Mouse (Mus musculus): ENCODE results near the gene Gm20865. TPM values are rescaled to one million over a fixed set of nuclear protein-coding genes. Genes with fewer than 3 reads are reported as not detected.
"Not testable (repeated sequence)": the region's sequence is repeated elsewhere in the genome, so short reads cannot be mapped to it uniquely, and the experiment has no call there.

Gm20865 gene
- total RNA-seq (2014; fragmentation: Nextera tagmentation), result not detected in 2 replicates
- total RNA-seq (2017), result not detected in 2 replicates
- not detected in 2 replicates for polyA plus RNA-seq (2012)

DNA sequence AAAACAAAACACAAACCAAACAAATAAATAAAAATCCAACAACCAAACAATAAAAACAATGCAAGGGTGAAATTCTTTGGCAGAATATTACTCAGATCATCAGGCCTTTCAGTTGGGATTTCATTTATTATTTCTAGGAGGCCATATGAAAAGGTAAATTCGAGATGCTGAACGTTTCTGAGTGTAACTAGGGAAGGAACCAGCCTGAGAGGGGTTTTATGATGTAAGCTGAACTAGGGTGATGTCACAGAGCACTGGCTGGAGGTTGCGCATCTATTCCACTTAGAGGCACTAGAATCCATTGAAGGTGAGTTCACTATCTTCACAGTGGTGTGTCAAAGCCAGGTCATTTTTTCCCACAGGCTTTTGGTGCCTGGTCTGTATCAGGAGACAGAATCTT is at the start of gene Gm20865:
Gene Gm20865, plus strand, starts transcription at position 301 of the 400 bp plus-strand sequence.
- H3K9me3 ChIP-seq (replicated peaks); ATAC-seq (ENCODE audit: extremely low read depth, insufficient number of reproducible peaks, low FRiP score, poor library complexity, severe bottlenecking); H3K4me3 ChIP-seq (ENCODE audit: low read depth, low read length); DNase-seq (ENCODE audit: low spot score); H3K27me3 ChIP-seq (ENCODE audit: insufficient read depth, low read length); H3K4me1 ChIP-seq (ENCODE audit: insufficient read depth, low read depth, low read length); H3K36me3 ChIP-seq (replicated peaks): not testable (repeated sequence)

Other genes starting within 250 kb of the Gm20865 start
- gene Gm29866, start 247.9 kb upstream of the Gm20865 start, total RNA-seq (2014; fragmentation: Nextera tagmentation), result not detected in 2 replicates
- gene Gm29866, start 247.9 kb upstream of the Gm20865 start, total RNA-seq (2017), result not detected in 2 replicates
- gene Gm29866, start 247.9 kb upstream of the Gm20865 start, polyA plus RNA-seq (2012), result not detected in 2 replicates
- not detected in 2 replicates for gene Gm20909, start 77.0 kb upstream of the Gm20865 start, total RNA-seq (2014; fragmentation: Nextera tagmentation)
- not detected in 2 replicates for gene Gm20909, start 77.0 kb upstream of the Gm20865 start, total RNA-seq (2017)
- gene Gm20909, start 77.0 kb upstream of the Gm20865 start, polyA plus RNA-seq (2012), result not detected in 2 replicates

All from G1E (cell line).